Mouse (Mus musculus): Measurements from ENCODE around the gene Taar7f. TPM values are rescaled to one million over a fixed set of nuclear protein-coding genes. Genes with fewer than 3 reads are reported as not detected.
"Not testable (repeated sequence)": the region's sequence is repeated elsewhere in the genome, so short reads cannot be mapped to it uniquely, and the experiment has no call there.

Taar7f gene
- not detected for total RNA-seq (2021)

GRCm38 (mm10) chr10:24049210-24049609 lies at the start of gene Taar7f:
Gene Taar7f, plus strand, starts transcription at chr10:24049510.
- intact Hi-C loops (cut with DNase I) = no loop called here
- no peak for DNase-seq (ENCODE audit: extremely low spot score in 1 of 2, low spot score in 2 of 2)

- intact Hi-C loops (cut with DNase I) = no loop called here
- no peak for DNase-seq (ENCODE audit: extremely low spot score in 1 of 2, low spot score in 2 of 2)
Observed at GRCm38 (mm10) chr10:23999639-24000038, 49.7 kb upstream of the Taar7f start, which contains the start of gene Taar7b. Gene Taar7b, plus strand, starts transcription at chr10:23999939.

- intact Hi-C loops (cut with DNase I) = no loop called here
- no peak for DNase-seq (ENCODE audit: extremely low spot score in 1 of 2, low spot score in 2 of 2)
Observed at GRCm38 (mm10) chr10:24006442-24006841, 42.9 kb upstream of the Taar7f start.

GRCm38 (mm10) chr10:24007034-24007433 lies 42.3 kb upstream of the Taar7f start:
- DNase-seq (ENCODE audit: extremely low spot score in 1 of 2, low spot score in 2 of 2) = no peak
- intact Hi-C loops (cut with DNase I) = no loop called here

GRCm38 (mm10) chr10:24008143-24008542 lies 41.2 kb upstream of the Taar7f start:
- DNase-seq (ENCODE audit: extremely low spot score in 1 of 2, low spot score in 2 of 2) = no peak
- intact Hi-C loops (cut with DNase I) = no loop called here

- intact Hi-C loops (cut with DNase I) = no loop called here
- no peak for DNase-seq (ENCODE audit: extremely low spot score in 1 of 2, low spot score in 2 of 2)
Observed at GRCm38 (mm10) chr10:24026922-24027321, 22.4 kb upstream of the Taar7f start, which contains the start of gene Taar7d. Gene Taar7d, plus strand, starts transcription at chr10:24027222.

GRCm38 (mm10) chr10:24031347-24031746 lies 18.0 kb upstream of the Taar7f start:
- intact Hi-C loops (cut with DNase I) = no loop called here

GRCm38 (mm10) chr10:24037314-24037713 lies 12.0 kb upstream of the Taar7f start, which contains the start of gene Taar7e:
Gene Taar7e, plus strand, starts transcription at chr10:24037614.
- DNase-seq (ENCODE audit: extremely low spot score in 1 of 2, low spot score in 2 of 2) = no peak
- intact Hi-C loops (cut with DNase I) = no loop called here

More at GRCm38 (mm10) chr10:24031347-24031746, 18.0 kb upstream of the Taar7f start:
- DNase-seq (ENCODE audit: extremely low spot score in 1 of 2, low spot score in 2 of 2) = no peak

- intact Hi-C loops (cut with DNase I) = no loop called here
- DNase-seq (ENCODE audit: extremely low spot score in 1 of 2, low spot score in 2 of 2) = no peak
Observed at GRCm38 (mm10) chr10:24040120-24040869, 9.0 kb upstream of the Taar7f start.

- intact Hi-C loops (cut with DNase I) = no loop called here
- no peak for DNase-seq (ENCODE audit: extremely low spot score in 1 of 2, low spot score in 2 of 2)
Observed at GRCm38 (mm10) chr10:24052039-24052438, 2.7 kb downstream of the Taar7f start.

- intact Hi-C loops (cut with DNase I) = no loop called here
- no peak for DNase-seq (ENCODE audit: extremely low spot score in 1 of 2, low spot score in 2 of 2)
Observed at GRCm38 (mm10) chr10:24058986-24059385, 9.7 kb downstream of the Taar7f start.

- DNase-seq (ENCODE audit: extremely low spot score in 1 of 2, low spot score in 2 of 2); intact Hi-C loops (cut with DNase I): not testable (repeated sequence)
Observed at GRCm38 (mm10) chr10:24074751-24075150, 25.4 kb downstream of the Taar7f start.

GRCm38 (mm10) chr10:24076200-24076599 lies 26.9 kb downstream of the Taar7f start, which contains the start of gene Taar8a:
Gene Taar8a, plus strand, starts transcription at chr10:24076500.
- DNase-seq (ENCODE audit: extremely low spot score in 1 of 2, low spot score in 2 of 2); intact Hi-C loops (cut with DNase I): not testable (repeated sequence)

GRCm38 (mm10) chr10:24080166-24080565 lies 30.9 kb downstream of the Taar7f start:
- intact Hi-C loops (cut with DNase I) = loop anchor here (2.0 to 5.0 kb wide), 2 partner anchors 103 to 265 kb away; no protein-coding TSS in a partner anchor
- DNase-seq (ENCODE audit: extremely low spot score in 1 of 2, low spot score in 2 of 2) = peak; percentile 27 to 33

GRCm38 (mm10) chr10:24085936-24086335 lies 36.6 kb downstream of the Taar7f start:
- intact Hi-C loops (cut with DNase I) = no loop called here
- DNase-seq (ENCODE audit: extremely low spot score in 1 of 2, low spot score in 2 of 2) = no peak

- intact Hi-C loops (cut with DNase I) = no loop called here
- DNase-seq (ENCODE audit: extremely low spot score in 1 of 2, low spot score in 2 of 2) = no peak
Observed at GRCm38 (mm10) chr10:24086555-24086954, 37.2 kb downstream of the Taar7f start.

GRCm38 (mm10) chr10:24087168-24087567 lies 37.9 kb downstream of the Taar7f start:
- intact Hi-C loops (cut with DNase I) = no loop called here
- no peak for DNase-seq (ENCODE audit: extremely low spot score in 1 of 2, low spot score in 2 of 2)

GRCm38 (mm10) chr10:24092194-24092593 lies 42.9 kb downstream of the Taar7f start, which contains the start of gene Taar8b:
Gene Taar8b, minus strand, starts transcription at chr10:24092294.
- intact Hi-C loops (cut with DNase I) = no loop called here
- DNase-seq (ENCODE audit: extremely low spot score in 1 of 2, low spot score in 2 of 2) = no peak

- DNase-seq (ENCODE audit: extremely low spot score in 1 of 2, low spot score in 2 of 2); intact Hi-C loops (cut with DNase I): not testable (repeated sequence)
Observed at GRCm38 (mm10) chr10:24097010-24097409, 47.7 kb downstream of the Taar7f start.

Measured in left cerebral cortex, postnatal 10 days (tissue).